Mouse (Mus musculus) lung, postnatal 0 days (tissue): Measurements from ENCODE around the gene Dnajc1. TPM values are rescaled to one million over a fixed set of nuclear protein-coding genes. Genes with fewer than 3 reads are reported as not detected.

Experiments
- ATAC-seq: fragments of 200-750 bp; cut with Nextera tagmentation; 2 replicates; pipeline ENCODE4 v1.8.0; 2017; ENCODE audit warnings: moderate library complexity
- DNase-seq: peaks from one replicate; pipeline ENCODE4 v3.0.0-alpha.2; 2016; ENCODE audit warnings: low spot score
- H3K27ac ChIP-seq: fragments of 300-500 bp; sonication (generic); 2 replicates; pipeline ENCODE4 v1.5.1; 2014; ENCODE audit warnings: antibody characterized with exemption, mild to moderate bottlenecking, low read length, mixed read lengths
- H3K27me3 ChIP-seq: fragments of 300-500 bp; sonication (generic); replicated peaks from 2 replicates; pipeline ENCODE4 v1.6.1; 2014; ENCODE audit warnings: low read length, mixed read lengths; ENCODE audit not compliant: insufficient read depth
- H3K36me3 ChIP-seq: fragments of 300-500 bp; sonication (generic); 2 replicates; pipeline ENCODE4 v1.6.1; 2014; ENCODE audit warnings: low read length, mixed read lengths; ENCODE audit not compliant: insufficient read depth
- H3K4me1 ChIP-seq: fragments of 300-500 bp; sonication (generic); 2 replicates; pipeline ENCODE4 v1.6.1; 2014; ENCODE audit warnings: antibody characterized with exemption, low read depth, low read length, mixed read lengths; ENCODE audit not compliant: insufficient read depth
- H3K4me2 ChIP-seq: fragments of 300-500 bp; sonication (generic); replicated peaks from 2 replicates; pipeline ENCODE4 v1.6.1; 2014; ENCODE audit warnings: low read depth, mild to moderate bottlenecking, low read length, moderate library complexity, mixed read lengths
- H3K4me3 ChIP-seq: fragments of 300-500 bp; sonication (generic); 2 replicates; pipeline ENCODE4 v1.5.1; 2014; ENCODE audit warnings: low read depth, low read length
- H3K9ac ChIP-seq: fragments of 300-500 bp; sonication (generic); replicated peaks from 2 replicates; pipeline ENCODE4 v1.6.1; 2014; ENCODE audit warnings: low read depth, mild to moderate bottlenecking
- H3K9me3 ChIP-seq: fragments of 300-500 bp; sonication (generic); 2 replicates; pipeline ENCODE4 v1.6.1; 2016; ENCODE audit warnings: low read length, mixed read lengths
- CTCF ChIP-seq: IDR thresholded peaks from 2 replicates; pipeline ENCODE4 v1.5.1; 2016; ENCODE audit warnings: antibody characterized with exemption, mild to moderate bottlenecking
- EP300 ChIP-seq: IDR thresholded peaks from 2 replicates; pipeline ENCODE4 v1.6.1; 2016; ENCODE audit warnings: antibody characterized with exemption, mild to moderate bottlenecking, control low read depth
- WGBS: fragments of 180-500 bp; shearing (Covaris S2); extraction: QIAGEN DNeasy Blood & Tissue Kit; methylation state at CpG from one replicate; pipeline ENCODE4 v1.1.7; 2014; 5-methylcytosine and 5-hydroxymethylcytosine counted together
- polyA plus RNA-seq: library from polyadenylated mRNA; unstranded; fragments of >200 nt; fragmentation: Nextera tagmentation; extraction: Ambion mirVana; gene quantifications from 2 replicates; pipeline ENCODE4 v1.2.1, GENCODE M21; 2015

Gene Dnajc1
- polyA plus RNA-seq, 1 experiment from 2014 or later = 47.5 TPM

- H3K36me3 ChIP-seq = no peaks in the 10 kb centered on the region
- H3K9me3 ChIP-seq = no peaks in the 10 kb centered on the region
- no peak overlapping the region for H3K9ac ChIP-seq
- no peak overlapping the region for H3K4me3 ChIP-seq
- H3K27me3 ChIP-seq = no peaks in the 10 kb centered on the region
- no peak for ATAC-seq
- no peaks in the 10 kb centered on the region for H3K4me1 ChIP-seq
- H3K27ac ChIP-seq = no peak overlapping the region
- no peak overlapping the region for H3K4me2 ChIP-seq
- TF ChIP-seq EP300 (no peak), CTCF (peak; percentile 22; the same call in 1 of the 2 replicates)
- DNase-seq = no peak
These were observed 37.3 kb downstream of the Dnajc1 start for GRCm38 (mm10) chr2:18355293-18355692.

GRCm38 (mm10) chr2:18352620-18353019 is 40.0 kb downstream of the Dnajc1 start:
- Histone ChIP-seq H3K27me3 (no peaks in the 10 kb centered on the region), H3K4me2 (no peak overlapping the region), H3K27ac (no peak overlapping the region), H3K9ac (no peak overlapping the region), H3K36me3 (no peaks in the 10 kb centered on the region), H3K4me3 (no peak overlapping the region), H3K9me3 (no peaks in the 10 kb centered on the region), H3K4me1 (no peaks in the 10 kb centered on the region)
- TF ChIP-seq EP300 = no peak
- peak; percentile 46 for TF ChIP-seq CTCF
- no peak for ATAC-seq
- 88% methylated on average over 2 of the region's 2 CpGs for WGBS
- no peak for DNase-seq

- Histone ChIP-seq H3K36me3 (no peaks in the 10 kb centered on the region), H3K4me1 (no peaks in the 10 kb centered on the region), H3K4me3 (no peak overlapping the region), H3K27me3 (no peaks in the 10 kb centered on the region), H3K9ac (no peak overlapping the region), H3K9me3 (no peaks in the 10 kb centered on the region), H3K4me2 (no peak overlapping the region), H3K27ac (no peak overlapping the region)
- TF ChIP-seq EP300 (no peak), CTCF (peak; percentile 59)
- DNase-seq (peak; percentile 25), ATAC-seq (no peak)
- 64% methylated on average over 2 of the region's 2 CpGs for WGBS
These were observed 49.2 kb downstream of the Dnajc1 start for GRCm38 (mm10) chr2:18343464-18343863.

GRCm38 (mm10) chr2:18318671-18319070 is 74.0 kb downstream of the Dnajc1 start:
- Histone ChIP-seq H3K27me3 (no peaks in the 10 kb centered on the region), H3K27ac (no peak overlapping the region), H3K36me3 (no peaks in the 10 kb centered on the region), H3K4me2 (no peak overlapping the region), H3K4me3 (no peak overlapping the region), H3K9me3 (no peaks in the 10 kb centered on the region), H3K9ac (no peak overlapping the region), H3K4me1 (no peaks in the 10 kb centered on the region)
- DNase-seq (no peak), ATAC-seq (no peak)
- 89% methylated on average over 2 of the region's 2 CpGs for WGBS
- TF ChIP-seq EP300 (no peak), CTCF (no peak)

- 87% methylated on average over 7 of the region's 7 CpGs for WGBS
- no peaks in the 10 kb centered on the region for H3K36me3 ChIP-seq
These were observed 74.9 kb downstream of the Dnajc1 start for GRCm38 (mm10) chr2:18317503-18318281.

GRCm38 (mm10) chr2:18316909-18317308 is 75.7 kb downstream of the Dnajc1 start:
- WGBS = 76% methylated on average over 2 of the region's 2 CpGs
- Histone ChIP-seq H3K27ac (no peak overlapping the region), H3K4me2 (no peak overlapping the region), H3K9ac (no peak overlapping the region), H3K4me3 (no peak overlapping the region), H3K4me1 (no peaks in the 10 kb centered on the region), H3K36me3 (no peaks in the 10 kb centered on the region), H3K27me3 (no peaks in the 10 kb centered on the region), H3K9me3 (no peaks in the 10 kb centered on the region)
- DNase-seq (no peak), ATAC-seq (no peak)
- TF ChIP-seq CTCF (no peak), EP300 (no peak)

More at GRCm38 (mm10) chr2:18317503-18318281, 74.9 kb downstream of the Dnajc1 start:
- Histone ChIP-seq H3K9me3 (no peaks in the 10 kb centered on the region), H3K4me2 (no peak overlapping the region), H3K9ac (no peak overlapping the region), H3K27ac (no peak overlapping the region), H3K4me3 (no peak overlapping the region), H3K4me1 (no peaks in the 10 kb centered on the region), H3K27me3 (no peaks in the 10 kb centered on the region)
- ATAC-seq = no peak
- TF ChIP-seq EP300 (no peak), CTCF (no peak)
- no peak for DNase-seq
